Mouse (Mus musculus): ENCODE data around the gene Atox1. TPM values are rescaled to one million over a fixed set of nuclear protein-coding genes. Genes with fewer than 3 reads are reported as not detected.

The Atox1 gene
- polyA plus RNA-seq, 1 experiment from 2014 or later, result 581 TPM

DNA sequence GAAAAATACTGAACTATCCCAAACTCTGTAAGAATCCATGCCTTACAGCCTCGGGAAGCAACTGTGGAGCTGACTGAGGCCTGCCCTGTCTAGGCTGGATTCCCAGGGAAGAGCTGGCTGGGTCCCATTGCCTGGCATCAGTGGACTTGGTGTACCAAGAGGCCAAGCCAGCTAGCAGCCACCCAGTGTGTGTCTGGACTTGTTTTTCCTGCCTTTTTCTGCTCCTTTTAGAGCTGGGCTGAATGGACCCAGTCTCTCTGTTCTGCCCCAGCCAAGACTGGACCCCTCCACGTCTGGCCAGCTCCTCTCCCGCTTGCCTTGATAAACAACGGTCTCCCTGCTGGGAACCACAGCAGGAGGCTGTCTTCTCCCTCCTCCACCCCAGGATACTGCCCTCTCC is 23.0 kb downstream of the Atox1 start:
- no peak overlapping the region for H3K9ac ChIP-seq (ENCODE audit: low read length)
- H3K36me3 ChIP-seq (ENCODE audit: control insufficient read depth, insufficient read depth, low read length), result no peaks in the 10 kb centered on the region
- no peak overlapping the region for H3K27ac ChIP-seq (ENCODE audit: low read length)
- H3K4me3 ChIP-seq (ENCODE audit: low read length), result no peak overlapping the region
- ATAC-seq (ENCODE audit: low read depth), result no peak
- 40% methylated on average over 4 of the region's 4 CpGs for WGBS
- H3K4me1 ChIP-seq (replicated peaks; ENCODE audit: control insufficient read depth, insufficient read depth, low read length), result peaks cover 3% of the 10 kb centered on the region; the same call in 1 of the 2 replicates
- no peaks in the 10 kb centered on the region for H3K9me3 ChIP-seq (ENCODE audit: control insufficient read depth, low read length)
- H3K4me2 ChIP-seq (ENCODE audit: low read depth, low read length), result no peak overlapping the region
- no peaks in the 10 kb centered on the region for H3K27me3 ChIP-seq (ENCODE audit: control insufficient read depth, insufficient read depth, low read depth, low read length)

DNA sequence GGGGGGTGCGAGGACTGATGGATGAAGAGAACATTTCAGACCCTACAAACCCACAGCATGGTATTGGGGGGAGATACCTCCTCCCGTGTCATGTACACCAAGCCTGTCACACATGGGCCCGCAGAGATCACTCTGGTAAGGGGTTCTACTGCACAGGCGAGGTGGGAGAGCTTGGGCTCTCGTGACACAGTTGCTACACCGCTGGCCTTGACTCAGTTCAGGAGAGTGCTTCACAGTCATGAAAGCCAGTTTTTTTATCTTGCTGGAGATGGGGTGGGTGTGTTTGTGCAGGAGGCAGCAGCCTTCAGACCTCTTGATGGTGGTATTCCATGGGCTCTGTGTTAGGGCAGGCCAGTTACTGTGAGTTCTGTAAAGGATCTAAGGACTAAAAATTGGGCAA is 24.9 kb downstream of the Atox1 start:
- WGBS, result 78% methylated on average over 6 of the region's 6 CpGs

DNA sequence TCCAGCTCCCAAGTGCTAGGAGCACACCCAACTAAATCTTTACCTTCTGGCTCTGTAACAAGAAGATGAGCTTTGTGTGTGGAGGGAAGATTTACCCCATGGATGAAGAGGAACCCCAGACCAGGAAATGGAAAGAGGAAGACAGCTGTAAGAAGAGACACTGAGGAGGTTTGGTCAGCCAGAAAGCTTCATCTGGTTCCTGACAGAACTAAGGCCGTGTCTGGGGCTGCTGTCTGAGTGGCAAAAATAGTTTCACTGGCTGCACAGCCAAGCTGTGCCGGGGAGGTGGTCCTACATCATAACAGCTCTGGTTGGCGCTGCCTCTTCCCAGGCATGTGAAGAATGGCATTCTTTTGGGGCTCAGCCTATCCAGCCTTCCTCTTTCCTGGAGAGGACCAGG is 28.1 kb downstream of the Atox1 start:
- Histone ChIP-seq H3K27me3 (ENCODE audit: control insufficient read depth, insufficient read depth, low read depth, low read length) (no peaks in the 10 kb centered on the region), H3K4me2 (ENCODE audit: low read depth, low read length) (no peak overlapping the region), H3K9ac (ENCODE audit: low read length) (peak overlapping the region; percentile 37; the same call in 1 of the 2 replicates), H3K4me3 (ENCODE audit: low read length) (no peak overlapping the region), H3K27ac (ENCODE audit: low read length) (peak overlapping the region; percentile 66), H3K4me1 (replicated peaks; ENCODE audit: control insufficient read depth, insufficient read depth, low read length) (peaks cover 17% of the 10 kb centered on the region), H3K9me3 (ENCODE audit: control insufficient read depth, low read length) (no peaks in the 10 kb centered on the region), H3K36me3 (ENCODE audit: control insufficient read depth, insufficient read depth, low read length) (no peaks in the 10 kb centered on the region)
- ATAC-seq (ENCODE audit: low read depth), result no peak
- WGBS, result 20% methylated on average over 3 of the region's 3 CpGs

More for the DNA sequence above, 24.9 kb downstream of the Atox1 start:
- Histone ChIP-seq H3K9ac (ENCODE audit: low read length) (no peak overlapping the region), H3K27ac (ENCODE audit: low read length) (no peak overlapping the region), H3K4me1 (replicated peaks; ENCODE audit: control insufficient read depth, insufficient read depth, low read length) (peaks cover 7% of the 10 kb centered on the region; the same call in 1 of the 2 replicates), H3K36me3 (ENCODE audit: control insufficient read depth, insufficient read depth, low read length) (no peaks in the 10 kb centered on the region), H3K9me3 (ENCODE audit: control insufficient read depth, low read length) (no peaks in the 10 kb centered on the region), H3K27me3 (ENCODE audit: control insufficient read depth, insufficient read depth, low read depth, low read length) (no peaks in the 10 kb centered on the region), H3K4me2 (ENCODE audit: low read depth, low read length) (no peak overlapping the region), H3K4me3 (ENCODE audit: low read length) (no peak overlapping the region)
- no peak for ATAC-seq (ENCODE audit: low read depth)

DNA sequence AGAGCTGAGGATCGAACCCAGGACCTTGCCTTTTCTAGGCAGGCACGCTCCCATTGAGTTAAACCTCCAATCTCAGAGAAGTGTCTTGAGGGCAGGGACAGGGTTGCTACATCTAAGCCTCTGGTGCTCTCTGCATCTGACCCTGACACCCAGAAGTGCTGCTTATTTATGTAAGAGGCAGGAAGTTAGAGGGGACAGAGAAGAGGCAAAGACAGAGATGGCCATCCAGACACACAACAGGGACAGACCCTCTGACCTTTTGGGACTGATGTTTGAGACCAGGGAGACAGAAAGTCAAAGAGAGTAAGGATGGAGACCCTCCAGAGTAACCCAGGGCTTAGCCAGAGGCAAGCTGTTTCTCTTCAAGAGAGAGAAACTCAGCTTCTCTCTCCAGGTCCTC is 31.1 kb downstream of the Atox1 start:
- H3K9ac ChIP-seq (ENCODE audit: low read length), result no peak overlapping the region
- H3K36me3 ChIP-seq (ENCODE audit: control insufficient read depth, insufficient read depth, low read length), result no peaks in the 10 kb centered on the region
- 86% methylated on average over 2 of the region's 2 CpGs for WGBS

DNA sequence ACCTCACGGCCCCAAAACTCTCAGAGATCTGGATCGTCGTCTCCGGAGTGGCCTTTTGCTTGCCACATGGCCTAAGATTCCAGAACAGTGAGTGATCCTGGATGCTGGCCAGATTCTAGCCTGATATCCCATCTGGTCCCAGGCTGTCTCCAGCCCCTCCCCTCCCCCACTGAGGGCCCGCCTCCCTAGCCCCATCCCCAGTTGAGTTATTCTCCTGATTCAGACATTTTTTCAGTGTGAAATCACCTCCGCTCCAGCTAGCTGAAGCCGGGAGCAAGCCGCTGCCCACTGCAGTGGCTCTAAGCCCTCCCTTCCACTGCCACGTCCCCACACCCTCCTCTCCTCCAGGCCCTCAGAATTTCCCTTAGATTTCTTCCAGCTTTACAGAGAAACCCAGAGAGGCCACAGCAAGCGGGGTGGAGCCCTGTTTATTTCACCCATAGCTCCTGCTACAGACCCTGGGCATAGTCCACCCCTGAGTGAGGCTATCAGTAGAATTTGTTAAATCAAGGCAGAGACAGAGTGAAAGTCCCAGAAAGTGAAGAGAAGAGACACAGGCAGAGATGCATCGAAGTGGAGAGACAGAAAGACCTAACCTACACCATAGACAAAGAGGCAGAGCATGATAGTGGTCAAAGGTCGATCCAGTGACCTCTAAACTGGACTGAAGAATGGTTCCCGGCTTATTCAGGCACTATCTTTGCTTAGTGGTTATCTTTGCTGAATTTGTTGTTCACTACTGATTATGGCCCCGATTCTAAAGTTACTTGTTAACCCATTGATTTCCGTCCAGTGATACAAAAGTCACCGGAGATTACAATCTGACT is 32.6 kb downstream of the Atox1 start:
- Histone ChIP-seq H3K27me3 (ENCODE audit: control insufficient read depth, insufficient read depth, low read depth, low read length) (no peaks in the 10 kb centered on the region), H3K27ac (ENCODE audit: low read length) (peak overlapping the region; percentile 94), H3K9ac (ENCODE audit: low read length) (peak overlapping the region; percentile 53), H3K4me2 (ENCODE audit: low read depth, low read length) (0 out of 2 replicates have a peak overlapping the region, but pooled peaks have one; percentile 5), H3K4me1 (replicated peaks; ENCODE audit: control insufficient read depth, insufficient read depth, low read length) (peaks cover 35% of the 10 kb centered on the region), H3K36me3 (ENCODE audit: control insufficient read depth, insufficient read depth, low read length) (no peaks in the 10 kb centered on the region), H3K4me3 (ENCODE audit: low read length) (no peak overlapping the region), H3K9me3 (ENCODE audit: control insufficient read depth, low read length) (no peaks in the 10 kb centered on the region)
- WGBS, result 19% methylated on average over 16 of the region's 16 CpGs
- ATAC-seq (ENCODE audit: low read depth), result peak; percentile 96

More for the DNA sequence above, 31.1 kb downstream of the Atox1 start:
- Histone ChIP-seq H3K27ac (ENCODE audit: low read length) (no peak overlapping the region), H3K9me3 (ENCODE audit: control insufficient read depth, low read length) (no peaks in the 10 kb centered on the region), H3K4me2 (ENCODE audit: low read depth, low read length) (no peak overlapping the region), H3K4me1 (replicated peaks; ENCODE audit: control insufficient read depth, insufficient read depth, low read length) (peaks cover 22% of the 10 kb centered on the region), H3K4me3 (ENCODE audit: low read length) (no peak overlapping the region), H3K27me3 (ENCODE audit: control insufficient read depth, insufficient read depth, low read depth, low read length) (no peaks in the 10 kb centered on the region)
- no peak for ATAC-seq (ENCODE audit: low read depth)

DNA sequence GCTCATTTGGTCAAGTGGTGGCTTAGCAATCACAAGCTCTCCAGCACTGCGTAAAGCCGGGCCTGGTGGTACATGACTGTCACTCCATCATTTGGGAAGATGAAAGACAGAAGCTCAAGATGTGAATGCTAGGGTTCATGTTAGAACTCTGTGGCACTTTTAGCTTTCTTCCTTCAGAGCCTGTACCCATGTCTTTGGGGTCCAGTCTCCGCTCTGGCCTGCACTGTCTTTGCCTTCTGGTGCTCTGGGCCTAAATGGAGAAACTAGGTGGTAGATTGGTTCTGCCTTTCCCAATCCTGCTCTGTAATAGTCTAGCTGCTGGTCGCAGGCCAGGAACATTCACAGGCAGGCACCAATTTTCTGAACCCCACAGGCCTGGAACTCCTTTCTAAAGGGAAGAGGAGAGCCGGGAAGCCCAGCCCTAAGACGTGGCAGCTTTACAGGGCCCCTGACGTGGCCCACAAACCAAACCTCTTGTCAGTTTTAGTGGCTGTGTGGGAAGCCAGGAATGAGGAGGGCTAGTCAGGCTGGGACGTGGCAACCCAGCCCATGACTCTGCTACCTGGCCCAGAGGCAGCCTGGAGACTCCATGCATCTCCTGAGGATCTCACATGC is 36.2 kb downstream of the Atox1 start:
- no peak for ATAC-seq (ENCODE audit: low read depth)
- 73% methylated on average over 8 of the region's 8 CpGs for WGBS
- Histone ChIP-seq H3K9ac (ENCODE audit: low read length) (peak overlapping the region; percentile 30; the same call in 1 of the 2 replicates), H3K36me3 (ENCODE audit: control insufficient read depth, insufficient read depth, low read length) (no peaks in the 10 kb centered on the region), H3K27ac (ENCODE audit: low read length) (no peak overlapping the region), H3K4me1 (replicated peaks; ENCODE audit: control insufficient read depth, insufficient read depth, low read length) (peaks cover 44% of the 10 kb centered on the region), H3K27me3 (ENCODE audit: control insufficient read depth, insufficient read depth, low read depth, low read length) (no peaks in the 10 kb centered on the region), H3K4me3 (ENCODE audit: low read length) (no peak overlapping the region), H3K9me3 (ENCODE audit: control insufficient read depth, low read length) (no peaks in the 10 kb centered on the region), H3K4me2 (ENCODE audit: low read depth, low read length) (no peak overlapping the region)

DNA sequence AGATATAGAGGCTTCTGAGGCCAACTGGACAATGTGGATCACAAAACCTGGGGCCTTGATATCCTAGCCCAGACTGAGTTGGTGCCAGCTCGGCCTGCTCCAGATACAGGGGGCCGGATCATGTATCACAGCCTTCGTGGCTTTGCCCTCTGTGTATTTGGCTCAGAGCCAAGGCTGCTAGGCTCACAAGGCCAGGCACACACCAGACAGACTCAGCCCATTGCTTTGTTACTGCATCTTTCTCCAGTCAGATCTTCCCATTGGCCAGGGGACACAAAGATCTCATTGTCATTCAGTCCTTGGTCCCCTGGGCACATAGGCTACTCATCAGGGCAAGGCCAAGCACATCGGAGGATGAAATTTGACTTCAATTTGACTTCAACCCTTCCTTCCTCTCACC is 37.3 kb downstream of the Atox1 start:
- ATAC-seq (ENCODE audit: low read depth), result no peak
- Histone ChIP-seq H3K9ac (ENCODE audit: low read length) (no peak overlapping the region; the same call in 1 of the 2 replicates), H3K4me2 (ENCODE audit: low read depth, low read length) (no peak overlapping the region), H3K27ac (ENCODE audit: low read length) (peak overlapping the region; percentile 67), H3K27me3 (ENCODE audit: control insufficient read depth, insufficient read depth, low read depth, low read length) (no peaks in the 10 kb centered on the region), H3K4me3 (ENCODE audit: low read length) (no peak overlapping the region), H3K9me3 (ENCODE audit: control insufficient read depth, low read length) (no peaks in the 10 kb centered on the region), H3K36me3 (ENCODE audit: control insufficient read depth, insufficient read depth, low read length) (no peaks in the 10 kb centered on the region), H3K4me1 (replicated peaks; ENCODE audit: control insufficient read depth, insufficient read depth, low read length) (peaks cover 43% of the 10 kb centered on the region)
- 10% methylated on average over 4 of the region's 4 CpGs for WGBS

DNA sequence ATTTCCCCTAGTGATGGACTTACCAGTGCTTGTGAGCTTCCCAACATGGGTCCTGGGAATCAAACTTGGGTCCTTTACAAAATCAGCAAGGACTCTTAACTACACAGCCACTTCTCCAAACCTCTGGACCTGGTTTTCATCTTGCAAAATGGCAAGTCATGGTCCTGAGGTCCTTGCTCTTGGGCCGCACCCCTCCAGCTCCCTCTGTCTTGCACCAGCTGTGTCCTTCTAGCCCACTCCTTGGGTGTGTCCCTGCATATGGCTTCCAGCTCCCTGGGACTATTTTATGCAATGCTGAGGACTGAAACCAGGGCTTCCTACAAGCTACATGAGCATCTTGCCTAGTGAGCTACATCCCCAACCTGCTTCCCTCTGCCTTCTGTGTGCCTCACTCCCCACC is 38.1 kb downstream of the Atox1 start, which contains the start of gene Sparc:
TSS of gene Sparc (minus strand) at position 206 of the 400 bp plus-strand sequence.
- no peak within 1 kb of the TSS for H3K4me3 ChIP-seq (ENCODE audit: low read length)
- H3K9ac ChIP-seq (ENCODE audit: low read length), result no peak within 1 kb of the TSS; the same call in 1 of the 2 replicates
- H3K27ac ChIP-seq (ENCODE audit: low read length), result peak within 1 kb of the TSS; percentile 67
- no peak within 1 kb of the TSS for H3K4me2 ChIP-seq (ENCODE audit: low read depth, low read length)
- peaks cover 35% of the 10 kb centered on the region for H3K4me1 ChIP-seq (replicated peaks; ENCODE audit: control insufficient read depth, insufficient read depth, low read length)
- WGBS, result 96% methylated on average over 1 of the region's 1 CpGs
- no peaks in the 10 kb centered on the region for H3K9me3 ChIP-seq (ENCODE audit: control insufficient read depth, low read length)
- H3K27me3 ChIP-seq (ENCODE audit: control insufficient read depth, insufficient read depth, low read depth, low read length), result no peaks in the 10 kb centered on the region
- no peaks in the 10 kb centered on the region for H3K36me3 ChIP-seq (ENCODE audit: control insufficient read depth, insufficient read depth, low read length)
- ATAC-seq (ENCODE audit: low read depth), result no peak

DNA sequence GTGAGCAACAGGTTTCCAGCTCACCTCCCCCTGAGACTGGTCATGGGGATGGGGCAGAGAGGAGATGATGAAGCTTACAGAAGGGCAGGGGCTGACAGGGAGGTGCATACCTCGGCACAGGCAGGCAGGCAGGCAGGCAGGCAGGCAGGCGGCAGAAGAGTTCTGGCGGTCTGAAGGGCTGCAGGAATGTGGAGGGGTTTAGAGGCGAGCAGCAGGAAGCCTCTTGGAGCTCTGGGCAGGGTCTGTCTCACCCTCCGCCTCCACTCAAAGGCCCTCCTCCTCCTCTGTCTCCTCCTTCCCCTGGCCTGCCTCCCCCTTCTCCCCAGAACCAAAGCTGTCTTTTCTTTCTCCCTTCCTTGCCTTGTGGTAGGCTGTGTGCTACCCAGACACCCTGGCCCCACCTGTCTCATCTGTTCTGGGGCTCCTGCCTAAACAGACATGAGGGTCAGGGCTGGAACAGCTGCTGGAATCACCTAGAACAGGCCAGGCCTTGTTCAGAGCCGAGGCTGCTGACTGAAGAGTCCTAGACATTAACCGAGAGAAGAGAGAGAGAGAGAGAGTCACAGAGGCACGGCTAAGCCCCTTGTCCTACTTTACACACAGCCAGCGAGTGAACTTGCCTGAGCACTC is 41.2 kb downstream of the Atox1 start:
- 3% methylated on average over 8 of the region's 9 CpGs for WGBS
- ATAC-seq (ENCODE audit: low read depth), result peak; percentile 93
- no peaks in the 10 kb centered on the region for H3K9me3 ChIP-seq (ENCODE audit: control insufficient read depth, low read length)
- no peaks in the 10 kb centered on the region for H3K27me3 ChIP-seq (ENCODE audit: control insufficient read depth, insufficient read depth, low read depth, low read length)
- peak overlapping the region; percentile 70 for H3K4me2 ChIP-seq (ENCODE audit: low read depth, low read length)
- peaks cover 50% of the 10 kb centered on the region for H3K4me1 ChIP-seq (replicated peaks; ENCODE audit: control insufficient read depth, insufficient read depth, low read length)
- H3K9ac ChIP-seq (ENCODE audit: low read length), result peak overlapping the region; percentile 80
- peak overlapping the region; percentile 74 for H3K4me3 ChIP-seq (ENCODE audit: low read length)
- H3K27ac ChIP-seq (ENCODE audit: low read length), result peak overlapping the region; percentile 98
- no peaks in the 10 kb centered on the region for H3K36me3 ChIP-seq (ENCODE audit: control insufficient read depth, insufficient read depth, low read length)

Measured in lung, embryonic 16.5 days (tissue).